Mouse (Mus musculus): ENCODE results near the gene Nfya. TPM values are rescaled to one million over a fixed set of nuclear protein-coding genes. Genes with fewer than 3 reads are reported as not detected.

The Nfya gene
- polyA plus RNA-seq, 1 experiment from 2014 or later, result 17.2 TPM

DNA sequence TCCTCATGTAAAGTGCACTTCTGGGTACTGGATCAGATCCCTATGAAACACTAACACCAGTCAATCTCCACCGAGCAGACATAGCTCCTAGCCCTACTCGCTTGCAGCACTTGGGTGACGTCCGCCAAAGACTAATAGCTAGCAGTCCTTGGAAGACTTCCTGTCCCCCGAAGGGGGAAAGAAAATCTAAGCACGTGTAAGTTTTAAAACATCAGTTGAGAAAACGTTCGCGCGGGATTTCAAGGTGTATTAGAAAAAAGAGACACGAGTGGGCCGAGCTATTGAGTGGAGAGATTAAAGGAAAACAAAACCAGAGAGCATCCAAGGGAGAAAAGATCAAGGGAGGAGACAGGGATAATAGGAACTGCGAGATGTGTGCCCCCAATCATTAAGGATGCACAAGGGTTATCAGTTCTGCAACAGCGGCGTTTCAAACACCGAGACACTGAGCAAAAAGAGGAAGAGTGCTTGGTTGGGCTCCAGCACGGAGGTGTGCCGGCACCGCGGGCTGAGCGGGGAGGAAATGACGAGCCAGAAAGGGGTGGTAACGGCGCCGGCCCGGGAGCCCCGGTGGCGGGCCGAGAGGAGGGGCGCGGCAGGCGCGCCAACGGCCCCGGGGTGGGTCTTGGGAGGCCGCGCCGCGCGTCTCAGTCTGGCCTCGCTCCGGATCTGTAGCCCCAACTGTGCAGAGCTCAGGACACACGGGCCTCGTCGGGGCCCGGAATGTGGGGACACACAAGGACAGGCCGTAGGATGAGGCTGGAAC is 997 bp downstream of the Nfya start:
- Histone ChIP-seq H3K27ac (replicated peaks) (peak overlapping the region; percentile 100), H3K4me3 (peak overlapping the region; percentile 69), H3K9me3 (no peaks in the 10 kb centered on the region), H3K36me3 (peaks cover 7% of the 10 kb centered on the region; the same call in 1 of the 2 replicates), H3K27me3 (no peaks in the 10 kb centered on the region), H3K4me1 (peaks cover 28% of the 10 kb centered on the region), H3K4me2 (replicated peaks) (peak overlapping the region; percentile 76), H3K9ac (replicated peaks) (peak overlapping the region; percentile 96)
- ATAC-seq (ENCODE audit: low FRiP score, low read depth), result peak; percentile 32
- WGBS, result under 1% methylated on average over 47 of the region's 47 CpGs

DNA sequence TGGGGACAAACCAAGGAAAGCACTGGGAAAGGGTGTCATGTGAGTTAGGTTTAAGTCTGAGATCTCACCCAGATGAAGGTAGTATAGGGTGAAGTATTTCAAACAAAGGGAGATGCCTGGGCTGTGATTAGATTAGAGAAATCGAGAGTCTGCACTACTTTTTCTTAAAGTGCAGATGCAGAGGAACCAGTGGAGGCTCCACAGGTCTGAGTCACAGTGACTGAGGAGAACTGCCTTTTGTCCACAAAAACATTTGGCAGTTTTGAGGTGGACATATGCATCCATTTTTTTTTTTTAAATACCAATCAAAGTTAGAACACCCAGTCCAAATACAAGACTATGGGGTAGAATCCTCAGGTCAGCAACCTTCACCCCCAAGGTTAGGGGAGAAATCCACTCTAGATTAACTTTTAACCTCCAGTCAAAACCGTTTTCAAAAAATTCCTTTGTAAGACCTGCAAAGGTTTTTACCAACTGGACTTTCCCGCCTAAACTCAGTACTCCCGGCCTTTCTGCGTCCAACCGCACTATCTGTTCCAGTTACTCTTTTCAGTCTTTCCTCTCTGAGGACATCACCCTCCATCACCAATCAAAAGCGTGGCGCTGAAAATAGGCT is 1.7 kb downstream of the Nfya start:
- no peaks in the 10 kb centered on the region for H3K9me3 ChIP-seq
- H3K27ac ChIP-seq (replicated peaks), result peak overlapping the region; percentile 100
- no peak for ATAC-seq (ENCODE audit: low FRiP score, low read depth)
- peaks cover 4% of the 10 kb centered on the region; the same call in 1 of the 2 replicates for H3K36me3 ChIP-seq
- 10% methylated on average over 8 of the region's 8 CpGs for WGBS
- peak overlapping the region; percentile 69 for H3K4me3 ChIP-seq
- no peaks in the 10 kb centered on the region for H3K27me3 ChIP-seq
- H3K9ac ChIP-seq (replicated peaks), result peak overlapping the region; percentile 96
- H3K4me2 ChIP-seq (replicated peaks), result peak overlapping the region; percentile 76
- H3K4me1 ChIP-seq, result peaks cover 28% of the 10 kb centered on the region

GRCm38 (mm10) chr17:48407154-48407553 is 2.6 kb downstream of the Nfya start:
- Histone ChIP-seq H3K4me1 (peaks cover 27% of the 10 kb centered on the region), H3K27me3 (no peaks in the 10 kb centered on the region), H3K4me2 (replicated peaks) (no peak overlapping the region), H3K9me3 (no peaks in the 10 kb centered on the region), H3K27ac (replicated peaks) (no peak overlapping the region), H3K9ac (replicated peaks) (no peak overlapping the region), H3K4me3 (no peak overlapping the region), H3K36me3 (no peaks in the 10 kb centered on the region)
- no peak for ATAC-seq (ENCODE audit: low FRiP score, low read depth)
- 85% methylated on average over 4 of the region's 4 CpGs for WGBS

DNA sequence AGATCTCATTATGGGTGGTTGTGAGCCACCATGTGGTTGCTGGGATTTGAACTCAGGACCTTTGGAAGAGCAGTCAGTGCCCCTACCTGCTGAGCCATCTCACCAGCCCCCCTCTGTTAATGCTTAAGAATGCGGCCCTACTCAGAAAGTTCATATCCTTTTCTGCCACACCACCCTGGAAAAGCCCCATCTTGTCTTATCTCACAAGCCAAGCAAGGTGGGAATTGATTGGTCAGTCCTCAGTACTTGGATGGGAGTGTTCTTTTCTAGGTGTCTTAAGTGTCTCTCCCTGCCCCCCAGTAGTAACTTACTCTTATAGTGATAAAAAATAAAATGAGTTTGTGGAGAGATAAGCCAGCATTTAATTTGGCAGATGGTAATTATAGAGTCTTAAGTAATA is 5.0 kb downstream of the Nfya start:
- no peak overlapping the region for H3K4me2 ChIP-seq (replicated peaks)
- 93% methylated on average over 1 of the region's 1 CpGs for WGBS

DNA sequence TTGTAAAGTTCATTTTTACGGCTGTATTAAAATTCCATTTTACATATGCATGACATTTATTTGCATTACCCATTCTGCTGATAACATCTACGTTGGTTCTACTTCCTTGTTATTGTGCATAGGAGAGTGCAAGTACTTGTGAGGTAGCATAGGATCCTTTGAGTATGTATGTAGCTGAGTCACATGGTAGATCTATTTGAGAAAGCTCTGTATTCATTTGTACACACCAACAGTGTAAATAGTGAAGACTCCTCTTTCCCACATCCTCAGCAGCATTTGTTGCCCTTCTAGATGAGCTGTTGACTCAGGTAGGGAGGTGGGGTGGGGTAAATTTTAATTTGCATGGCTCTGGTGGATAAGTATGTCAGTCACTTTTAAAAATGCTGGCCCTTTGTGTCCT is 5.9 kb downstream of the Nfya start:
- 90% methylated on average over 2 of the region's 2 CpGs for WGBS
- Histone ChIP-seq H3K36me3 (peaks cover 15% of the 10 kb centered on the region), H3K4me1 (peaks cover 15% of the 10 kb centered on the region), H3K27me3 (no peaks in the 10 kb centered on the region), H3K9me3 (no peaks in the 10 kb centered on the region), H3K4me2 (replicated peaks) (no peak overlapping the region), H3K27ac (replicated peaks) (no peak overlapping the region), H3K4me3 (no peak overlapping the region), H3K9ac (replicated peaks) (no peak overlapping the region)
- no peak for ATAC-seq (ENCODE audit: low FRiP score, low read depth)

More for the DNA sequence above, 5.0 kb downstream of the Nfya start:
- Histone ChIP-seq H3K27me3 (no peaks in the 10 kb centered on the region), H3K4me3 (no peak overlapping the region), H3K4me1 (peaks cover 15% of the 10 kb centered on the region), H3K36me3 (peaks cover 6% of the 10 kb centered on the region), H3K9me3 (no peaks in the 10 kb centered on the region), H3K27ac (replicated peaks) (no peak overlapping the region), H3K9ac (replicated peaks) (no peak overlapping the region)
- no peak for ATAC-seq (ENCODE audit: low FRiP score, low read depth)

- Histone ChIP-seq H3K27me3 (no peaks in the 10 kb centered on the region), H3K4me3 (no peak overlapping the region), H3K9ac (replicated peaks) (no peak overlapping the region), H3K27ac (replicated peaks) (no peak overlapping the region), H3K36me3 (peaks cover 26% of the 10 kb centered on the region), H3K9me3 (no peaks in the 10 kb centered on the region), H3K4me2 (replicated peaks) (no peak overlapping the region), H3K4me1 (peaks cover 8% of the 10 kb centered on the region)
- ATAC-seq (ENCODE audit: low FRiP score, low read depth), result no peak
- WGBS, result 91% methylated on average over 3 of the region's 3 CpGs
These were observed 7.0 kb downstream of the Nfya start for GRCm38 (mm10) chr17:48402751-48403150.

- H3K4me3 ChIP-seq, result no peak overlapping the region
- H3K36me3 ChIP-seq, result peaks cover 29% of the 10 kb centered on the region
- H3K27ac ChIP-seq (replicated peaks), result no peak overlapping the region
- H3K9ac ChIP-seq (replicated peaks), result no peak overlapping the region
- WGBS, result 86% methylated on average over 4 of the region's 4 CpGs
- ATAC-seq (ENCODE audit: low FRiP score, low read depth), result no peak
- no peak overlapping the region for H3K4me2 ChIP-seq (replicated peaks)
- H3K27me3 ChIP-seq, result no peaks in the 10 kb centered on the region
- H3K4me1 ChIP-seq, result no peaks in the 10 kb centered on the region
- H3K9me3 ChIP-seq, result no peaks in the 10 kb centered on the region
These were observed 8.0 kb downstream of the Nfya start for GRCm38 (mm10) chr17:48401710-48402109.

DNA sequence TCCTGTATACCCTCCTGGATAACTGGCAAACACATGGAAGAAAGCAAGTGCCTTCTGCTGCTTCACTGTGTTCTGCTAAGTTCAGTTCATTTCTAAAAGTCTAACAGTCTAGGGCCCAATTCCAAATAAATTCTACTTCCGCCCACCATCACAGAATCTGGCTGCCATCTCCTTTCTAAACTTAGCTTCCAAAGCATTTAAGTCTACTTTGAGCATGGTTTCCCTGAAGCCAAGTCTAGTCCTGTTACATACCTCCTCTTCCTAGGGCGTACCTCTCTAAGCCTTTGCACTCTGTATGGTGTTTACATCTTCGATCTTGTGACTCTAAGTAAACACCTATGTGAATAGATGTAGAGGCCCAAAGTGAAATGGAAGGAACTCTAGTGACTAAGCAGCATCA is 17.1 kb downstream of the Nfya start:
- no peak overlapping the region for H3K27ac ChIP-seq (replicated peaks)
- no peaks in the 10 kb centered on the region for H3K4me1 ChIP-seq
- no peak overlapping the region for H3K4me3 ChIP-seq
- H3K27me3 ChIP-seq, result no peaks in the 10 kb centered on the region
- H3K9ac ChIP-seq (replicated peaks), result no peak overlapping the region
- no peak for ATAC-seq (ENCODE audit: low FRiP score, low read depth)
- peaks cover 92% of the 10 kb centered on the region for H3K36me3 ChIP-seq
- no peaks in the 10 kb centered on the region for H3K9me3 ChIP-seq
- H3K4me2 ChIP-seq (replicated peaks), result no peak overlapping the region
- 91% methylated on average over 3 of the region's 3 CpGs for WGBS

DNA sequence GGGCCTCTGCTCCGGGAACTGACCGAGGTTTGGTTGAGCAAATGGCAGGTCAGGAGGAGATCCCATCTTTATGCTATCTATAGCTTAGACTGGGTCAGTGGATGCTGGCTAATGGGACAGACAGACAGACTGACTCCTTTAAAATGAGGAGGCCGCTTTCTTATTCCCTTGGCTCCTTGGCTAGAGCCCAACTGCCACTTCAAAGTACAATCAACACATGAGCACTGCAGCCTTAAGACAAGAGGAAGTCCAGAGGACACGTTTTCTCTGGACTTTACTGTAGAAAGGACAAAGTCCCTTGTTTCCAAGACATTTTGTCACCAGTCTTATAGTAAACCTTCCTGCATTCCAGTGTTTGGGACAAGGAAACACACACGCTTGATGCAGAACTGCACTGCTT is 18.3 kb downstream of the Nfya start:
- Histone ChIP-seq H3K9me3 (no peaks in the 10 kb centered on the region), H3K4me2 (replicated peaks) (no peak overlapping the region), H3K9ac (replicated peaks) (no peak overlapping the region), H3K27me3 (no peaks in the 10 kb centered on the region), H3K27ac (replicated peaks) (no peak overlapping the region), H3K4me1 (no peaks in the 10 kb centered on the region), H3K4me3 (no peak overlapping the region), H3K36me3 (peaks cover 99% of the 10 kb centered on the region)
- ATAC-seq (ENCODE audit: low FRiP score, low read depth), result no peak
- WGBS, result 90% methylated on average over 5 of the region's 5 CpGs

GRCm38 (mm10) chr17:48389442-48389841 is 20.3 kb downstream of the Nfya start:
- no peaks in the 10 kb centered on the region for H3K27me3 ChIP-seq
- H3K27ac ChIP-seq (replicated peaks), result no peak overlapping the region
- no peaks in the 10 kb centered on the region for H3K9me3 ChIP-seq
- no peaks in the 10 kb centered on the region for H3K4me1 ChIP-seq
- H3K9ac ChIP-seq (replicated peaks), result no peak overlapping the region
- WGBS, result 94% methylated on average over 5 of the region's 5 CpGs
- no peak overlapping the region for H3K4me3 ChIP-seq
- H3K4me2 ChIP-seq (replicated peaks), result no peak overlapping the region
- no peak for ATAC-seq (ENCODE audit: low FRiP score, low read depth)
- H3K36me3 ChIP-seq, result peaks cover 83% of the 10 kb centered on the region

DNA sequence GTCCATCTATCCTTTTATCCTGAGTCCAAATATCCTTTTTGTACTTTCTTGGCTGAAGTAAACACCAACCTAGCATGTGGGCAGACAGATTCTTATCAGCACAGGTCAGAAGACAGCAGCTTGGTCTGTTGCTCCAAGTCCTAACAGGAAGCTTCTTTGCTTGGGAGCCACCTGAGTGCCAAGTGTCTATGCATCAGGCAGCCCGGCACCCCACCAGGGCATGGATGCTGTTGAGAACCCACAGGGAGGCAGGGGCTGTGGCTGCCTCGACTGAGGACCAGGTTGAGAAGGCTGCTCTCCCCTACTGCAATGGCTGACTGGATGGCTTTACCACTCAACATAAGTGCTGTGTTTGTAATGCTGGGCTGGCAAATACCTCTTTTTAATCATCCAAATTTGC is 21.0 kb downstream of the Nfya start:
- H3K4me3 ChIP-seq, result no peak overlapping the region
- H3K9me3 ChIP-seq, result no peaks in the 10 kb centered on the region
- no peak overlapping the region for H3K9ac ChIP-seq (replicated peaks)
- H3K27me3 ChIP-seq, result no peaks in the 10 kb centered on the region
- no peak overlapping the region for H3K27ac ChIP-seq (replicated peaks)
- ATAC-seq (ENCODE audit: low FRiP score, low read depth), result no peak
- 90% methylated on average over 2 of the region's 2 CpGs for WGBS
- peaks cover 75% of the 10 kb centered on the region for H3K36me3 ChIP-seq
- no peak overlapping the region for H3K4me2 ChIP-seq (replicated peaks)
- no peaks in the 10 kb centered on the region for H3K4me1 ChIP-seq

GRCm38 (mm10) chr17:48385786-48386461 is 23.8 kb downstream of the Nfya start:
- ATAC-seq (ENCODE audit: low FRiP score, low read depth), result no peak
- WGBS, result 75% methylated on average over 2 of the region's 2 CpGs

More at GRCm38 (mm10) chr17:48385786-48386461, 23.8 kb downstream of the Nfya start:
- no peaks in the 10 kb centered on the region for H3K9me3 ChIP-seq
- H3K36me3 ChIP-seq, result peaks cover 48% of the 10 kb centered on the region
- no peak overlapping the region for H3K4me2 ChIP-seq (replicated peaks)
- no peak overlapping the region for H3K9ac ChIP-seq (replicated peaks)
- no peaks in the 10 kb centered on the region for H3K27me3 ChIP-seq
- H3K27ac ChIP-seq (replicated peaks), result no peak overlapping the region
- no peaks in the 10 kb centered on the region for H3K4me1 ChIP-seq
- no peak overlapping the region for H3K4me3 ChIP-seq
